Mouse (Mus musculus): ENCODE results near the gene Cutal. TPM values are rescaled to one million over a fixed set of nuclear protein-coding genes. Genes with fewer than 3 reads are reported as not detected.
"Not testable (repeated sequence)": the region's sequence is repeated elsewhere in the genome, so short reads cannot be mapped to it uniquely, and the experiment has no call there.

The Cutal gene
- polyA plus RNA-seq (2015; fragmentation: Nextera tagmentation; extraction: Ambion mirVana) = 11.8 and 13.9 TPM in 2 replicates

DNA sequence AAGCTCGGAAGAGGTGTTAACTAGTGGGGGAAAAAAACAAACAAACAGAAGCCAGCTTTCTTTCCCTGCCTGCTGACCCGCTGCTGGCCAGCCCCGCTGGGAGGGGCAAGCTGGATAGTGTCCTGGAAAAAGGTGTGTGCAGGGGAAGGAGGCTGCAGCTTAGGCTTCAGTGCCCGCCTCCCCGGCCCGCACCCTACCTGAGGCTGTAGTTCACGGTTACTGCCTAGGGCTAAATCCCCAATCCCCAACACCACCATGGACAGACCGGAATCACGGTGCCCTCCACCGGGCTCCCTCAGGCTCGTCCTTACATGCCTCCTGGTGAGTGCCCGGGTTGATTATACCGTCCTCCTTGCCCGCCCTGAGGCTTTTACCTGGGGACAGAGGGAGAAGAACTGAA is at the start of gene Cutal:
Gene Cutal (plus strand): TSS at position 126 of the 400 bp plus-strand sequence.
- peak; percentile 41 for ATAC-seq
- Histone ChIP-seq H3K9ac (ENCODE audit: low read depth, low read length) (peak within 1 kb of the TSS; percentile 60), H3K9me3 (ENCODE audit: control insufficient read depth, low read length) (no peaks in the 10 kb centered on the region), H3K4me3 (ENCODE audit: low read length) (peak within 1 kb of the TSS; percentile 44), H3K27ac (ENCODE audit: low read length) (peak within 1 kb of the TSS; percentile 61), H3K27me3 (replicated peaks; ENCODE audit: control insufficient read depth, insufficient read depth, low read length) (0 out of 2 replicates have a peak, but pooled peaks cover 4% of the 10 kb centered on the region), H3K36me3 (ENCODE audit: control insufficient read depth, insufficient read depth, low read length) (no peaks in the 10 kb centered on the region), H3K4me1 (ENCODE audit: control insufficient read depth, insufficient read depth, low read length) (peaks cover 12% of the 10 kb centered on the region), H3K4me2 (ENCODE audit: low read depth, low read length) (peak within 1 kb of the TSS; percentile 48)
- WGBS = 2% methylated on average over 14 of the region's 14 CpGs

DNA sequence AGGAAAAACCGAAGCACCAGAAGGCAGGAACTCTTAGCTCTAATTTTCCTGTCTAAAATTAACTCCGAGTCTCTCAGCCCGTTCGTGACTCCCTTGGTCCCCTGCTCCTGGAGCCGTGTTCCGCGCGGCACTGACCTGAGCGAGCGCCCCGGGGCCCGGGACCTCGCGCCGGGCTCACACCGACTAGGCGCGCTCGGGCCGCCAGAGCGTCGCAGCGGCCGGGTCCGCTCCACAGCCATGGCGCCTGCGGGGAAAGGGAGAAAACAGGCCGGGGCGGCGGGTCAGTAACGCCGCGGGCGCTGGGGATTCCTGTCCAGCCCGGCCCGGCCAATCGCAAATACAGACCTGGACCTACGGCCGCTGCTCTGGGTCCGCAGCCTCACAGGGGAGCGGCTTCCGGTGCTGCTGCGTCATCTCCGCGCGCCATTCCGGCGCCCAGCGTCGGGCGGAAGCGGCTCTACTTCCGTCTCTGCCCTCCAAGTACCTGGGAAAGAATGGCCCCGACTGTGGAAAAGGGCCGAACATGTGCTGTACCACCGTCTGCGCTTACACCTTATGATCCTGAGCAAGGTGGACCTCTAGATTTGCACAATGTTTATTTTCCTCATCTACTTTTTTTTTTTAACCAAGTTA is 48.3 kb upstream of the Cutal start, which contains the start of gene Fbxw2:
Gene Fbxw2 (minus strand): TSS at position 485 of the 633 bp plus-strand sequence.
- WGBS = under 1% methylated on average over 57 of the region's 57 CpGs

DNA sequence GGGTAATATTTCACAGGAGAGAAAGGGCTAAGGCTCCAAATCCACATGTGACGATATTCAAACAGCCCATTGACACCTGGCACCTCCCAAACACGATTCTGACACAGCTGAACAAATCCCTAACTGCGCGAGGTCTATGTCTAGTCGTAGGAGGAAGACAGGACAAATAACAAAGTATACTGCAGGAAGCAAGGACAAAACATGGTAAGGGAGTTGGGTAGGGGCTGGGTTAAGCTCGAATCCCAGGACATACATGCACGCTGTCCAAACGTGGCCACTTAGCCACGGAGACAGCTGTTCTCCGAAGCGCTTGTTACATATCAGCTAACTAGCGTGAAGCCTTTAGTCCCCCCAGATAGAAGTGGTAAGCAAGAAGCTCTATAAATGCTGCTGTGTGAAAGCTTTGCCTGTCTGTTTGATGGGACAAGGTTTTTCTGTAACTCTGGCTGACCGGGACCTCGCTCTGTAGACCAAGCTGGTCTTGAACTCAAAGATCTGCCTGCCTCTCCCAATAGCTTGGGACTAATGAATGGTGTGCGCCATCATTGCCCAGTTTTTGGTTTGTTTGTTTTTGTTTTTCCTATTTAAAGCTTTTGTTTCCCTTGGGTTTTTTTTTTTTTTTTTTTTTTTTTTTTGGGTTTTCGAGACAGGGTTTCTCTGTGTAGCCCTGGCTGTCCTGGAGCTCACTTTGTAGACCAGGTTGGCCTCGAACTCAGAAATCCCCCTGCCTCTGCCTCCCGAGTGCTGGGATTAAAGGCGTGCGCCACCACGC is 47.5 kb upstream of the Cutal start:
- Histone ChIP-seq H3K4me3 (ENCODE audit: low read length) (peak overlapping the region; percentile 99), H3K9me3 (ENCODE audit: control insufficient read depth, low read length) (no peaks in the 10 kb centered on the region), H3K27me3 (replicated peaks; ENCODE audit: control insufficient read depth, insufficient read depth, low read length) (no peaks in the 10 kb centered on the region), H3K4me2 (ENCODE audit: low read depth, low read length) (peak overlapping the region; percentile 86), H3K27ac (ENCODE audit: low read length) (peak overlapping the region; percentile 87), H3K4me1 (ENCODE audit: control insufficient read depth, insufficient read depth, low read length) (peaks cover 10% of the 10 kb centered on the region; the same call in 1 of the 2 replicates), H3K9ac (ENCODE audit: low read depth, low read length) (peak overlapping the region; percentile 99), H3K36me3 (ENCODE audit: control insufficient read depth, insufficient read depth, low read length) (0 out of 2 replicates have a peak, but pooled peaks cover 4% of the 10 kb centered on the region)
- 32% methylated on average over 20 of the region's 21 CpGs for WGBS
- peak; percentile 54 for ATAC-seq

More for the DNA sequence above, 48.3 kb upstream of the Cutal start, which contains the start of gene Fbxw2:
- Histone ChIP-seq H3K27ac (ENCODE audit: low read length) (peak within 1 kb of the TSS; percentile 87), H3K4me2 (ENCODE audit: low read depth, low read length) (peak within 1 kb of the TSS; percentile 86), H3K4me1 (ENCODE audit: control insufficient read depth, insufficient read depth, low read length) (peaks cover 10% of the 10 kb centered on the region; the same call in 1 of the 2 replicates), H3K9me3 (ENCODE audit: control insufficient read depth, low read length) (no peaks in the 10 kb centered on the region), H3K9ac (ENCODE audit: low read depth, low read length) (peak within 1 kb of the TSS; percentile 99), H3K36me3 (ENCODE audit: control insufficient read depth, insufficient read depth, low read length) (0 out of 2 replicates have a peak, but pooled peaks cover 4% of the 10 kb centered on the region), H3K27me3 (replicated peaks; ENCODE audit: control insufficient read depth, insufficient read depth, low read length) (no peaks in the 10 kb centered on the region), H3K4me3 (ENCODE audit: low read length) (peak within 1 kb of the TSS; percentile 99)
- ATAC-seq = peak; percentile 98

DNA sequence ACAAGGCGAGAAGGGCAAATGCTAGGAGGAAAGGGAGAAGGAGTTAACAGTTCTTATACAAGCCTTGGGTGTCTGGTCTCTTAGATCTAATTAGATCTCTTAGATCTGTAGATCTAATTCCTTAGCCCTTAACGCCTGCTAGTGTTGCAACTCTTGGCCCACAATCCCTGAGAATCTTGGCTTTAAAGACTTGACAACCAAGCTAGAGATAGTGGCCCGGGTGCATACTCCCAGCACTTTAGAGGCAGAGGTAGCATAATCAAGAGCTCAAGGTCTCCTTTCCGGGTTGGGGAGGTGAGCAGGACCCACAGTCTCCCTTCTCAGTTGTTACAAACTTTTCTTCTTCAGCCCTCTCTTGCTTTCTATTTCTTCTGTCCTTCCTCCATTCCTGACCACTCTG is 46.6 kb upstream of the Cutal start:
- H3K9me3 ChIP-seq (ENCODE audit: control insufficient read depth, low read length) = no peaks in the 10 kb centered on the region
- no peak overlapping the region for H3K4me3 ChIP-seq (ENCODE audit: low read length)
- H3K9ac ChIP-seq (ENCODE audit: low read depth, low read length) = no peak overlapping the region
- H3K4me1 ChIP-seq (ENCODE audit: control insufficient read depth, insufficient read depth, low read length) = peaks cover 10% of the 10 kb centered on the region; the same call in 1 of the 2 replicates
- no peak overlapping the region for H3K27ac ChIP-seq (ENCODE audit: low read length)
- ATAC-seq = no peak
- H3K4me2 ChIP-seq (ENCODE audit: low read depth, low read length) = no peak overlapping the region
- WGBS = 79% methylated on average over 4 of the region's 4 CpGs
- no peaks in the 10 kb centered on the region for H3K27me3 ChIP-seq (replicated peaks; ENCODE audit: control insufficient read depth, insufficient read depth, low read length)
- 0 out of 2 replicates have a peak, but pooled peaks cover 2% of the 10 kb centered on the region for H3K36me3 ChIP-seq (ENCODE audit: control insufficient read depth, insufficient read depth, low read length)

DNA sequence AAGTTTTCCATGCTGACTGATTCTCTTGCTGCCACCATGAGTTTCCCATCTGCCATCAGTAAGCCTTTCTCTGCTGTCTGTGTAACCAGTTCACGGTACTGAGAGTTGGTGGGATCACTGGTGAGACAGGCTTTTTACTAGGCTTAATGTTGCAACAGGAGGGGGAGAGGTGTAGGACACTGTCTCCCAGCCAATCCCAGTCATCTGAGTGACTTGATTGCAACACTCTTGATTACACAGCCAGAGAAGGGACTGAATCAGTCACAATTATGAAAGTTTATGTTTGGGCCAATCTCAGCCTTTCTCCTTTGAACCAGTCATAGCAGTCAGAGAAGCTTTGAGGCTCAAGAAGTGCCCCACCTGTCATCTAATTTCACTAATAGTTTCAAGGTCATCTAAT is 46.2 kb upstream of the Cutal start:
- no peak overlapping the region for H3K4me2 ChIP-seq (ENCODE audit: low read depth, low read length)
- no peaks in the 10 kb centered on the region for H3K9me3 ChIP-seq (ENCODE audit: control insufficient read depth, low read length)
- no peaks in the 10 kb centered on the region for H3K27me3 ChIP-seq (replicated peaks; ENCODE audit: control insufficient read depth, insufficient read depth, low read length)
- peak; percentile 45 for ATAC-seq
- H3K36me3 ChIP-seq (ENCODE audit: control insufficient read depth, insufficient read depth, low read length) = no peaks in the 10 kb centered on the region
- no peak overlapping the region for H3K27ac ChIP-seq (ENCODE audit: low read length)
- no peak overlapping the region for H3K9ac ChIP-seq (ENCODE audit: low read depth, low read length)
- H3K4me1 ChIP-seq (ENCODE audit: control insufficient read depth, insufficient read depth, low read length) = peaks cover 10% of the 10 kb centered on the region; the same call in 1 of the 2 replicates
- no peak overlapping the region for H3K4me3 ChIP-seq (ENCODE audit: low read length)
- 71% methylated on average over 1 of the region's 1 CpGs for WGBS

DNA sequence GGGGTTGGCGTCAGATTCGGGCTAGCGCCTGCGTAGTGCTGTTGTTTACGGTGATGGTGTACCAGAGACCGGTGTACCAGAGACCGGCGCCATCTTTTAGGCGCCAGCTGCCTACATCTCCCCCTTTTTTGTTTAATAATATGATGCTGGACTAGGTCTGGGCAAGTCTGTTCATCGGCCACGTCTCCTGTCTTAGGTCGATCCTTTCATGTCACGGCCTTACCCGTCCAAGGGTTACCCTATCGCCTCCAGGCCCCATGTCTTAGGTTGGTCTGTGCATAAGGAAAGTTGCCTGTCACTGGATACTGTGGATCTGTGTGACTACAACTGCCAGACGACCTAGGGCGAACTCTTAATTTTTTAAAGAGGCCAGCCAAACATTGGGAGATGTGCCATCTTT is 44.1 kb upstream of the Cutal start:
- H3K4me3 ChIP-seq (ENCODE audit: low read length); H3K9me3 ChIP-seq (ENCODE audit: control insufficient read depth, low read length); H3K27ac ChIP-seq (ENCODE audit: low read length); ATAC-seq; H3K4me1 ChIP-seq (ENCODE audit: control insufficient read depth, insufficient read depth, low read length); H3K9ac ChIP-seq (ENCODE audit: low read depth, low read length); H3K27me3 ChIP-seq (replicated peaks; ENCODE audit: control insufficient read depth, insufficient read depth, low read length); H3K4me2 ChIP-seq (ENCODE audit: low read depth, low read length); H3K36me3 ChIP-seq (ENCODE audit: control insufficient read depth, insufficient read depth, low read length): not testable (repeated sequence)
- WGBS = 95% methylated on average over 17 of the region's 17 CpGs

DNA sequence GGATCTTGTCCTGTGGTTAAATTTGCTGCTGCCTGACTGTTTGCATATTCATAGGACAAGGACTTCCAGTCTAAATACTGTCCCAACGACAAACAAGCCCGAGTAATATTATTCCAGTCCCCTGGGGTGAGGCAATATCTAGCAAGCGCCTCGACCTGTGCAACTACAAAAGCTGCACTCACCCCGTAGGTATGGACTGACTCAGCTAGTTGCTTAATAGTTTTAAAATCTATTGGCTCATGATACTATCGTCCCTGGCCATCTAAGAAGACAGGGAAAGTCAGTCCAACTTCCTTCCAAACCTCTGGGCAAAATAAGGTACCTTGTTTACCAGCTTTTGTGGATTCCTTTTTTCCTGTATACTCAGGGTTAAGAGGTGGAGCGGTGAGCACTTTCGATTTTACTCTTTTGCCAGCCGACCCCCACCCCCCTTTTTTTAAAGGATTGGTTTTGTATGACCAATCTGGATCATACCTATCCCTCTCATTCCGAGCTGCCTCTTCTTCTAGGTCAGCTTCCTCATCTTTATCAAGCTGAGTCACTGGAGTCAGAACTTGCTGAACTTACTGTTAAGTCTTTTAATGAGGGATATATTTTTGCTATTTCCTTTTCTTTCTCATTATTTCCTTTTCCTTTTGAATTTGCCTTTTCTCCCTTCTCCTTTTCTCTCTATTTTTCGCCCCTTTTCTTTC is 41.3 kb upstream of the Cutal start, which contains the start of gene Gm34653:
Gene Gm34653 (plus strand): TSS at position 242 of the 692 bp plus-strand sequence.
- WGBS = 70% methylated on average over 11 of the region's 11 CpGs
- H3K4me3 ChIP-seq (ENCODE audit: low read length); H3K36me3 ChIP-seq (ENCODE audit: control insufficient read depth, insufficient read depth, low read length); H3K9me3 ChIP-seq (ENCODE audit: control insufficient read depth, low read length); H3K27me3 ChIP-seq (replicated peaks; ENCODE audit: control insufficient read depth, insufficient read depth, low read length); ATAC-seq; H3K9ac ChIP-seq (ENCODE audit: low read depth, low read length); H3K4me1 ChIP-seq (ENCODE audit: control insufficient read depth, insufficient read depth, low read length); H3K27ac ChIP-seq (ENCODE audit: low read length); H3K4me2 ChIP-seq (ENCODE audit: low read depth, low read length): not testable (repeated sequence)

DNA sequence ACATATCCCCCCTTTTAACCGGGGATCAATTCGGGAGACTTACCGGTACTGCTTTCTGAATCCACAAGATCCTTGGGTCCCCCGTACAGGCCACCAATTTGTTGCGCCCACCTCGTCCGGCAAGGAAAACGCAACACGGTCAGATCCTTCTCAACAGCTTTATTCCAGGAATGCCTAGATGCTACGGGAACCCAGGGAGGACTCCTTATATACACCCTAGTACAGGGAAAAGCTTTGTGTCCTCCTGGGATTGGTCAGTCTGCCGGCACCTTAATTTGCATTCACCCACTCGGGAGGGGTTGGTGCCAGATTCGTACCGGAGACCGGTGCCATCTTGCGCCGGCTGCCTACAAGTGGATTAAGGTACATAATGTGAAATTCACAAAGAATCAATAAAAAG is 40.6 kb upstream of the Cutal start:
- WGBS = 89% methylated on average over 17 of the region's 17 CpGs
- no peak overlapping the region for H3K4me2 ChIP-seq (ENCODE audit: low read depth, low read length)
- no peaks in the 10 kb centered on the region for H3K27me3 ChIP-seq (replicated peaks; ENCODE audit: control insufficient read depth, insufficient read depth, low read length)
- no peak overlapping the region for H3K9ac ChIP-seq (ENCODE audit: low read depth, low read length)
- H3K27ac ChIP-seq (ENCODE audit: low read length) = no peak overlapping the region
- no peak for ATAC-seq
- no peak overlapping the region for H3K4me3 ChIP-seq (ENCODE audit: low read length)
- H3K4me1 ChIP-seq (ENCODE audit: control insufficient read depth, insufficient read depth, low read length) = no peaks in the 10 kb centered on the region
- H3K36me3 ChIP-seq (ENCODE audit: control insufficient read depth, insufficient read depth, low read length) = no peaks in the 10 kb centered on the region
- no peaks in the 10 kb centered on the region for H3K9me3 ChIP-seq (ENCODE audit: control insufficient read depth, low read length)

DNA sequence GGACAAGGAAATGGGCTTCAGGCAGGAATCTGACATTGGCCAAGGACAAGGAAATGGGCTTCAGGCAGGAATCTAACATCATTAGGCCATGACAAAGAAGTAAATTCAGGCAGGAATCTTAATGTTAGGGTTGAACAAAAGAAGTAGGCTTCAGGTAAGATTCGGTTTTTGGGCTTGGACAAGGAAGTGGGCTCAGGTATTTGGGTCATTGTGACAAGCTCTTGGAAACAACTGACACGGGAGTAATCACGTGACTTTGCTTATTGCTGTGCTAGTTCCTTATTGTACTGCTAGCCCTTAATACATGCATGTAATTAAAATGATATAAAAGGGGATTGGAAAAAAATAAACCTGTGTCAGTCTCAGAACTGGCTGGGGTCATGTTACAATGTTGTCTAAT is 38.5 kb upstream of the Cutal start:
- H3K27ac ChIP-seq (ENCODE audit: low read length) = no peak overlapping the region
- no peaks in the 10 kb centered on the region for H3K9me3 ChIP-seq (ENCODE audit: control insufficient read depth, low read length)
- H3K4me3 ChIP-seq (ENCODE audit: low read length) = no peak overlapping the region
- H3K4me1 ChIP-seq (ENCODE audit: control insufficient read depth, insufficient read depth, low read length) = no peaks in the 10 kb centered on the region
- no peaks in the 10 kb centered on the region for H3K27me3 ChIP-seq (replicated peaks; ENCODE audit: control insufficient read depth, insufficient read depth, low read length)
- ATAC-seq = no peak
- WGBS = 77% methylated on average over 3 of the region's 3 CpGs
- H3K9ac ChIP-seq (ENCODE audit: low read depth, low read length) = no peak overlapping the region
- no peaks in the 10 kb centered on the region for H3K36me3 ChIP-seq (ENCODE audit: control insufficient read depth, insufficient read depth, low read length)
- no peak overlapping the region for H3K4me2 ChIP-seq (ENCODE audit: low read depth, low read length)

All from intestine, embryonic 16.5 days (tissue).